Mouse (Mus musculus) C2C12 (cell line): Measurements from ENCODE around the gene Lgmn.

ENCODE experiments used
- CEBPB ChIP-seq: IDR thresholded peaks from one replicate; pipeline ENCODE4 v1.6.1; 2011; ENCODE audit warnings: low read depth, mild to moderate bottlenecking, control low read depth, moderate library complexity
- CTCF ChIP-seq: IDR thresholded peaks from one replicate; pipeline ENCODE4 v1.5.1; 2011; ENCODE audit not compliant: control insufficient read depth, insufficient read depth, insufficient read length
- USF1 ChIP-seq: IDR thresholded peaks from one replicate; pipeline ENCODE4 v1.6.1; 2011; ENCODE audit warnings: low read depth, mild to moderate bottlenecking, control low read depth, moderate library complexity

- TF ChIP-seq CEBPB (no peak), CTCF (no peak), USF1 (no peak)
These were observed 68.6 kb downstream of the Lgmn start for GRCm38 (mm10) chr12:102370931-102371500.
